Mouse (Mus musculus): ENCODE measurements around the gene Dzank1.

DNA sequence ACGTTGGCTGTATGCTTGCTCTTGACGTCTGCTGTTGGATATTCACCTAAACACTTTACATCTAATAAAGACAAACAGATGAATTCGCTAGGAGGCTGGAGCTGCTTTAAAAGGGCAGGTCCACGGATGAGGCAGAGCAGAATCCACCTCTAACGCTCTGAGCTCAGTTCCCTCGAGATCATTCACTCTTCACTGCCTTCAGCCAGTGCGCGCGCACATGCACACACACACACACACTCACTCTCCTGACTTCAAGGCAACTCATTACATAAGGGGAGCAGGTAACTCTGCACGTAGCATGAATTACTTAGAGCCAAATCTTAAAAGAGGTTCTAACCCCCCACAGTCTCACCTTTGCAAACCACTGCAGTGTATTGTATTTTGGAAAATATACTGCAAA, 1.4 kb downstream of the Dzank1 start:
- no peak for TF ChIP-seq MYOD1 (IDR thresholded peaks at IDR 0.05; ENCODE audit: control insufficient read depth, insufficient read length, low read depth)
- no peak for TF ChIP-seq CTCF (IDR thresholded peaks at IDR 0.05; ENCODE audit: control insufficient read depth, insufficient read depth, insufficient read length)
- TF ChIP-seq CEBPB (IDR thresholded peaks at IDR 0.05; ENCODE audit: low read depth): no peak
- no peak for TF ChIP-seq MYOG (IDR thresholded peaks at IDR 0.05; ENCODE audit: control insufficient read depth, extremely low read depth, insufficient read length)

Data from C2C12 (cell line).